Mouse (Mus musculus) adrenal gland, postnatal 10 days (tissue): ENCODE measurements around the gene Serpina9. TPM values are rescaled to one million over a fixed set of nuclear protein-coding genes. Genes with fewer than 3 reads are reported as not detected.
A peak's percentile ranks its signal among the peaks of the same experiment; 100 is the strongest.

Experiments
- DNase-seq: peaks from one replicate; pipeline ENCODE4 v3.0.0; 2021; ENCODE audit warnings: mixed read lengths
- long read RNA-seq, 2 experiments: library from polyadenylated mRNA; stranded (forward); transcript quantifications; one replicate each; pipeline ENCODE4 v2.0.0; 2021
- total RNA-seq, 2 experiments: library from RNA; stranded (reverse); gene quantifications; 2 replicates each; pipeline ENCODE4 v1.2.3; 2021

Gene Serpina9
- under 1 TPM in 1 of 2 experiments, not detected in 1; 0.12 TPM for total RNA-seq
- long read RNA-seq, experiment 1, result 0 reads
- long read RNA-seq, experiment 2, result 0 reads

DNA sequence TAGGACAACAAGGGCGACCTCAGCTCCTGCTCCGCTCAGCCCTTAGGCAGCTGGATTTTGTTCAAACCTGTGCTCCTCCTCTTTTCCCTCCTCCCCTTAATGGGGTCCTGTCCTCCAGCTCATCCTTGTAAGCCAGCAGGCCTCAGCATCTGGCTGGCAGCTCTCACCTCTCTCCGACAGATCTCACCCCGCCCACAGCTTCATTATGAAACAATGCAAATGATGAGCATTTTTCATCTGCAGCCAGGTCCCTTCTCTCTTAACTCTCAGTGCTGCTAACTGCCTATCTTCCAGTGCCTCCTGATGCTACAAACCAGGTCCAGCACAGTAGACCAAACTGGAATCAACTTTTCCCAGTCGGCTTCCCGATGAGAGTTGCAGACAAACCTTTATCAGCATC, at the start of gene Serpina9:
Gene Serpina9, minus strand, starts transcription at position 136 of the 400 bp plus-strand sequence.
- DNase-seq, result no peak

- DNase-seq, result no peak
Observed at GRCm38 (mm10) chr12:104061862-104062261, 48.3 kb upstream of the Serpina9 start.

GRCm38 (mm10) chr12:104060126-104060525, 46.6 kb upstream of the Serpina9 start:
- DNase-seq, result no peak

DNA sequence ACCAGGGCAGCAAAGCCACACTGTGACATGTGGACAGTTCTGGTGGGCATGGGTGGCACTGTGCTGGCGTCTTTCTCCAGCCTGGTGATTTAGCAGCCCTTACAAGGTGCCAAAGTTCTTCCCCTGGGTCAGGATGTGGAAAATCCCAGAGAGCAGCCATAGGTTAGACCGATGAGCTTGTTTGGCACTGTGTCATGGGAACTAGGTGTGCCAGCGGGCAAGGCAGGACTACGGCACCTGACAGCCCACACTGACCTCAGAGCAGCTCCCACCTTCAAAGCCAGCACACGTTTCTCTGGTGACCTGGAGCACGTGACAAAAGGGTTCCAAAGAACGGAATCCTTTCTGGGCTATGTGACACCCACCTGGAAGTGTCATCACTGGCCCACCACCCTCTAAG, 44.0 kb upstream of the Serpina9 start:
- DNase-seq, result no peak

- peak; percentile 20 for DNase-seq
Observed at GRCm38 (mm10) chr12:104057050-104057449, 43.5 kb upstream of the Serpina9 start.

- DNase-seq, result no peak
Observed at GRCm38 (mm10) chr12:104055755-104056154, 42.2 kb upstream of the Serpina9 start.

DNA sequence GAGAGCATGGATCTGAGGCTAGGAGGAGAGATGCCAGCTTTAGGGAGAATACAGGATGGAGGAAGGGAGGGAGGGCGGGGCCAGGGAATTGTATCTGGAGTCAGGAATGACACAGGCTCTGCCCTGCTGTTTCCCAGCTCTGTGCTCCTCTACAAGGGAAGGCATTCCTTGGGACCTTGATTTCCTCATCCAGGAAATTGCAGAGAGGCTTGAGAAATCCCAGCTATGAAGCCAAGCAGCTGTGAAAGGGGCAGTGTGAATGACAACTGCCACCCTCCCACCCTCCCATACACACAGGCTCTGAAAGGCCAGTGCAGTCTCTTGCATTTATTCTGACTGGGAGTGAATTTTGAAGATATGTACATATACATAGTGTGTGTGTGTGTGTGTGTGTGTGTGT, 40.4 kb upstream of the Serpina9 start:
- no peak for DNase-seq

DNA sequence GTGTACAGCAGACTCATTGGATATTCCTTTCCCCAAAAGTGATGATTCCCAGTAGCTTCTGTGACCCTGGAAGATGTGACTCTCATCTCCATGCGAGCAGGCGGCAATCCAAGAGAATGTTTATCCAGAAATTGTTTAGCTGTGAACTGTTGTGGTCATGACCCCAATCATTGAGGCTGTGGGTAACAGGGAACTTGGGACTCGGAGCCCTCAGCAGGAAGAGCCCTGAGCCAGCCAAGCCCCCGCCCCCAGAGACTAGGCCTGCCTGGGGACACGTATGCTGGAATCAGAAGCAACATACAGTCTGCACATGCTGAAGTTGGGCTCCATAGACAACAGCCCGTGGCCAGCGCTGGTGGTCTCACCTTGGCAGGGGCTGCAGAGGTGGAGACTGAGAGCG, 32.2 kb upstream of the Serpina9 start:
- DNase-seq, result no peak

DNA sequence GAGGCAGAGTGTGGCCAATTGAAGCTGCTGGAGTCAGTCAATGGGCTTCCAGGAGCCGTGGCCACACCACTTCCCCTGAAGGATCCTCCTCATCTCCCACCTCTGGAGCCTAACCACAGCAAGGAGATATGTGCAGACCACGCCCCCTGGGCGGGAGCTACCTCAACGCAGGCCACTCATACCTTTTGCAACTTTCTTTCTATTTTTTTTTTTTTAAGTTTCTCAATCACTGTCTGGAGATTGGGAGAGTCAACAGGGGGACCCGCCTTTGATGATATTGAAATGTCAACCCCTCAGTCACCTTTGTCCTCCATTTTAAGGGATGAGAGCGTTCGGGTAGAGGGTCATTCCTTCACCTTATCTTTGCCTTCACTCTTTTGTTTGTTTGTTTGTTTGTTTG, 30.8 kb upstream of the Serpina9 start, which contains the start of gene Serpina12:
Gene Serpina12, minus strand, starts transcription at position 101 of the 400 bp plus-strand sequence.
- DNase-seq, result no peak

DNA sequence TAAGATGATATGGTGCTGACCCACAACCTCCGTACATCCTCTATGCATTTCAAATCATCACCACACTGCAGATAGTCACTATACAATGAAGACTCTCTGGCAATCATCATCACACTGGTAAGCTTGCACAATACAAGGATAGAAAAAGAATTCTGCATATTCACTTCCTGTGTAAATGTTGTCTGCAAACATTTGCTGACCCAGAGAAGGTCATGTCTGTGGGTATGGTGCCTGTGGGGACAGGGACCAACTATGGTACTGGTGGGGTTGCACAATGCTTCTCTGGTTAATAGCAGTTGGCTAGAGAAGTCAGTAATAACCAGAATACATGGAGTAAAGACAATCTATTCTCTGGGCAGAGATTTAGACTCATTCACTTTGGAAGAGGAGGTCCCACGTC, 29.2 kb upstream of the Serpina9 start:
- no peak for DNase-seq

DNA sequence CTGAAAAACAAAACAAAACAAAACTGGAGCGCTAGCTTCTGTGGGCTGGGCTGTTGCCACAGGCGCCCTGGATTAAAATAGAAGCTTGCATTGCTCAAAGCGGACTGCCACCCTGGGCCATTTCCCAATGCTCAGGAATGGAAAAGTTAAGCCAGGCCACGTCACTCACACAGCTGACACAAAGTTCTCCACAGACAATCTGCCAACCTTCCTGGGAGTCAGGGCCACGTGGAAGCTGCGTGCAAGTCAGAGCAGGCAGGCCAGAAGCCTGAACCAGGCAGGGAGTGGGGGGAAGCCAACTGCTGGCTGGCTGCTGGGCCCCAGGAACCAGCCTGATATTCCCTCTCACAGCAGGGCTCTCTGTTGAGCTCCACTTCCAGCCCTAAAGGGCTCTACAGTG, 27.8 kb upstream of the Serpina9 start:
- DNase-seq, result peak; percentile 57

DNA sequence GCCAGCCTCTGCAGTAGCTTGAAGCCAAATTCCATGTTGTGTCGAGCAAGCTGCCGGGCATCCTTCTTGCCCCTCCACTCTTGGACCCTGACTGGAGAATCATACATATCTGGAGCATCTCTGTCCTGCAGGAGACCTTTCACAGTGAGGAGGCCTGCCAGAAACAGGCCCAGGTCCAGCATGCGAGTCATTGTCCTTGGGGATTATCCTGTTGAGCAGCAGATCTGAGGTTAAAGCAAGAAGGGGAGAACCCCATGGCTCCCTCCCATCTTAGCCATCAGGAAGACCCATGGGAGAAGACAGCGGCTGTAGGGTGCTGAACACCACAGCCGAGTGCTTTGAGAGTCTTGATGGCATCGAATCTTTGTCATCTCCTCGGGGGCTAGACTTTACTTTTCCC, 24.6 kb upstream of the Serpina9 start:
- DNase-seq, result no peak

DNA sequence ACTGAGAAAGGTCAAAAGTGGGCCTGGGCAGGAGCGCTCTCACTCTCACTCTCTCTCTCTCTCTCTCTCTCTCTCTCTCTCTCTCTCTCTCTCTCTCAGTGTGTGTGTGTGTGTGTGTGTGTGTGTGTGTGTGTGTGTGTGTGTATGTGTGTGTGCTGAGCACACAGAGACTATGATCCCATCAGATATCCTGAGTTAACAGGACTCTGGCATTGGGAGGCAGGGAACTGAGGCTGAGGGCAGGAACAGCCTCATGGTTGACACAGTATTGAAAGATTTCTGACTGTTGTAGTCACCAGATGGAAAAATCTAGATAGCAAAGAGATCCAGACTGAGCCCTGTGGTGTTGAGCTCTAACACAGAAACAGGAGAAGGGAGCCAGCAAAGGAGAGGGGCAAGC, 20.2 kb upstream of the Serpina9 start:
- no peak for DNase-seq

- peak; percentile 48 for DNase-seq
Observed at GRCm38 (mm10) chr12:104029986-104030385, 16.4 kb upstream of the Serpina9 start.

- no peak for DNase-seq
Observed at GRCm38 (mm10) chr12:104015280-104015679, 1.7 kb upstream of the Serpina9 start.

DNA sequence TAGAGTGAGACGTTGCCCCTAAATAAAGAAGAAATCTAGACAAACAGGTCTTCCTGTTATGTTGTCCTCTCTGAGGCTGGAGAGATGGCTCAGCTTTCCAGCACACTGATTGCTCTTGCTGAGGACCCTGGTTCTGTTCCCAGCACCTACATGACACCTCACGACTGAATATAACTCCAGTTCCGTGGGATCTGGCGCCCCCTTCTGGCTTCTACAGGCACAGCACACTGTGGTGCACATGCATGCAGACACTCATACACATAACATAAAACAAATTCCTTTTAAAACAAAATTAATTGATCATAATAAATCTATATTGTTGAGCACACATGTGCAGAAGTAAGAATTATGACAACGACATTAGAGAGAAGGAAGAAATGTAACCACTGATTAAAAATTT, 8.9 kb downstream of the Serpina9 start:
- no peak for DNase-seq

- DNase-seq, result no peak
Observed at GRCm38 (mm10) chr12:104003238-104003612, 10.3 kb downstream of the Serpina9 start.

- DNase-seq, result peak; percentile 51
Observed at GRCm38 (mm10) chr12:104002569-104003237, 10.9 kb downstream of the Serpina9 start.

GRCm38 (mm10) chr12:104000594-104000993, 13.0 kb downstream of the Serpina9 start:
- DNase-seq, result no peak

DNA sequence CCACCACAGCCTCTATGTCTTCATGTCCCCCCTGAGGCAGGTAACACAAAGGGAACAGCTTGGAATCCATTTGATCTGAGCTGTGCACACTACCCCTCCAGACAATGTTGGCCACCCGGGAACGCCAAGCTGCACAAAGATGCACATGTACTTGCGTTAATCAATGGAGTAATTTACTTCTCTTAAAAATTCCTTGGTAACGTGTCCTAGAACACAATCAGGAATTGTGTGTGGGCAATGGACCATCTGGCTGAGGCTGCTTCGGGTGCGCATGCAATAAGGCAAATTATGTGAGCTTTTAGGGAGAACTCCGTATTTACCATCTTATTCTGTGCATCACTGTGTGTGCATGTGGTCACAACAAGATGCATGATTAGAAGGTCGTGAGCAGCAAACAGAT, 13.9 kb downstream of the Serpina9 start:
- DNase-seq, result no peak

GRCm38 (mm10) chr12:103996513-103996912, 17.0 kb downstream of the Serpina9 start:
- no peak for DNase-seq

GRCm38 (mm10) chr12:103995292-103996072, 18.1 kb downstream of the Serpina9 start:
- DNase-seq, result peak; percentile 77

GRCm38 (mm10) chr12:103992945-103993344, 20.6 kb downstream of the Serpina9 start:
- no peak for DNase-seq

DNA sequence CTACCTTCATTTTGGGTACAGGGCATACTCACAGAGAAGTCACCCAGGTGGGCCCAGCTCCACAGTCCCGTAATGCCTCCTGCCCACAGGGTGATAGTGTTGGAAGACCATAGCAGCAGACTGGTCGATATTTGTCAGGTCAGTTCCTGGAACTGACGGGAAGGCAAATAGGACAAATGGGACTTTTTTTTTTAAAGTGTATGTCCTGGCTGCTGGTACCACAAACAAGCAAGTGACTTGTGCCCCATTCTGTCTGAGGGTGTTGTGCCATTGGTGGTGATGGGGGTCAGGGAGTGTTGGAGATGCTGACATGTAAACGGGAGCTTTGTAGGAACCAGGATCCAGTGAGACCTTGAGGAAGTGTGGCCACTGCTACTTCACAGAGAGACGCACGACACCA, 23.7 kb downstream of the Serpina9 start, which contains the start of gene Serpina11:
Gene Serpina11, minus strand, starts transcription at position 101 of the 400 bp plus-strand sequence.
- DNase-seq, result no peak
